Mouse (Mus musculus): ENCODE data around the gene Usp11. TPM values are rescaled to one million over a fixed set of nuclear protein-coding genes. Genes with fewer than 3 reads are reported as not detected.
A peak's percentile ranks its signal among the peaks of the same experiment; 100 is the strongest.
"Not testable (repeated sequence)": the region's sequence is repeated elsewhere in the genome, so short reads cannot be mapped to it uniquely, and the experiment has no call there.

Usp11 gene
- total RNA-seq, 2 experiments from 2014 or later: 114 to 122 TPM

DNA sequence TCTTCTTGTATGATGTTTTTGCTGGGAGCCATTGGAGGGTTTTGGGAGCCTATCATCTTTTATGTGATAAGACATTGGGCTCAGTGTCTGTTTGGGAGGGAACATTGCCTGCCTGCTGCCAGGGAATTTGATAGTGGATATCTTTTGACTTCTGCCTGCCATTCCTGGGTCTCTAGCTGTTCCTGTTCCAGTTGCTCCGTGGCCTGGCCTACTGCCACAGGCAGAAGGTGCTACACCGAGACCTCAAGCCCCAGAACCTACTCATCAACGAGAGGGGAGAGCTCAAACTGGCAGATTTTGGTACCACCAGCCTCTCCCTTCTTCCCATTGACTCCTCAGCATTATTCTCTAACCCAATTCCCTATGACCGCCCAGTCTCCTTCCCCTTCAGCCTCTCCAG, 7.9 kb upstream of the Usp11 start:
- DNase-seq (ENCODE audit: low spot score in 2 of 2): no peak
- TF ChIP-seq CTCF (conservative IDR thresholded peaks at IDR 0.05): no peak
- Histone ChIP-seq H3K4me3 (no peak overlapping the region), H3K27ac (no peak overlapping the region)

GRCm38 (mm10) chrX:20704295-20705082, 783 bp downstream of the Usp11 start:
- H3K27ac ChIP-seq: peak overlapping the region; percentile 91
- TF ChIP-seq CTCF (conservative IDR thresholded peaks at IDR 0.05): no peak
- H3K4me3 ChIP-seq: peak overlapping the region; percentile 69
- DNase-seq (ENCODE audit: low spot score in 2 of 2): peak; percentile 72 to 80

DNA sequence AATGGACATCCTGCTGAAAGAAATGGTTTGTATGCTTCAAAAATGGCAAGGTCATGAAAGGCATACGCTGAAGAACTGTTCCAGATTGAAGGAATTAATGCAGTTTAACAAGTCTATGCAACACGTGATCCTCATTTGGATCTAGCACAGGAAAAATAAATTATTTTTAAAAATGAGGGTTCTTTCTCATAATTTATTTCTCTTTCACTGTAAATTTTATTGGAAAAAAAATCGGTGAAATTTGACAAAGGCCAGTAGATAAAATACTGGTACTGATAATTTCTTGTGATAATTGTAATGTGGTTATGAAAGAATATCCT, 1.3 kb downstream of the Usp11 start:
- H3K4me3 ChIP-seq: peak overlapping the region; percentile 69
- H3K27ac ChIP-seq: peak overlapping the region; percentile 91
- no peak for TF ChIP-seq CTCF (conservative IDR thresholded peaks at IDR 0.05)
- no peak for DNase-seq (ENCODE audit: low spot score in 2 of 2)

DNA sequence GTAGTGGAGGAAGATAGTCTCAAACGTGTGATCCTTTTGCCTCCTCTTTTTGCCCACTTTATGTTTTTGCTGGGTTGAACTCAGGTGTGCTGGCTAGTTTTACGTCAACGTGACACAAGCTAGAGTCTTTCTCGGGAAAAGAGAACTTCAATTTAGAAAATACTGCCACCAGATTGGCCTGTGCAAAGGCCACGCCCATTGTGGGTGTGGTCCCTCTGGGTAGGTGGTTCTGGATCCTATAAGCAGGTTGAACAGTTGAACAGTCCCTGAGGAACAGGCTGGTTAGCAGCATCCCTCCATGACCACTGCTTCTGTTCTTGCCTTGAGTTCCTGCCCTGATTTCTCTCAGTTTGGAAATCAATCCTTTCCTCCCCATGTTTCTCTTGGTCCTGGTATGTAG, 25.0 kb downstream of the Usp11 start:
- H3K4me3 ChIP-seq: no peak overlapping the region

DNA sequence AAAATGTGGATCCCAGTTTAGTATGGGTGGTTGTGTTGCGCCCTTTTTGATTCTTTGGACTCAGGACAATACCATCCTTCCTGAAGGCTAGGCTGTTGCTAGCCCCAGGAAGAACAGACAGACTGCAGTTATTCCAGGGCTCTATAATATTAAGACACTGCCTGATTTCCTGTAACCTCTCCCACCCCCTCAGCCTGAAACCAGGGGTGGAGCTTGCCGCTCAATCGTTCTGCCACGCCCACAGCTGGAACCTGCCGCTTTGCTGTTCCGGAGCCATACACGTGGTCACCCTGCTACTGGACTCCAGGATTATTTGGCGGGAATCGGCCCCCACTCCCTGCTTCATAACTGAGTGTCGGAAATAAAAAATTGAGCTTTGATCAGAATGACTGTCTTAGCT, 26.3 kb downstream of the Usp11 start:
- not testable (repeated sequence) for DNase-seq (ENCODE audit: low spot score in 2 of 2); H3K4me3 ChIP-seq; H3K27ac ChIP-seq

More for the DNA sequence above, 25.0 kb downstream of the Usp11 start:
- no peak overlapping the region for H3K27ac ChIP-seq
- no peak for TF ChIP-seq CTCF (conservative IDR thresholded peaks at IDR 0.05)
- no peak for DNase-seq (ENCODE audit: low spot score in 2 of 2)

GRCm38 (mm10) chrX:20736479-20736878, 32.8 kb downstream of the Usp11 start:
- DNase-seq (ENCODE audit: low spot score in 2 of 2): peak; percentile 11 to 18

DNA sequence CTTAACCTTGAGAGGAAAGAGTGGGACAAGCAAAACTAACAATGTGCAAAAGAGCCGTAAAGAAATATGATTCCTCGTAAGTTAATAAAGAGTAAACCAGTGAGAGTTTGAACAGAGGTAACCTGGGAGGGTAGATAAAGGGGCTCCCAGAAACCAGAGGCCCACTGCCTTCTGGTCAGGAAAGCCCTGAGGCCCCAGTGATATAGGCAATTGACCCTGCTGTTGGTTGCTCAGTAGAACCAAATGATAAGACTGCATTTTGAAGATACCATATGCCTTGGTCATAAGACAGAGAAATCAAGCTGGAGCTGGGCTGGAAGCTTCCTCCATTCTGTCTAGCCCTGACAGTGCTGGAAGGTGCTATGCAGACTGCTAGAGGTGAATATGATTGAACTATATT, 45.1 kb downstream of the Usp11 start:
- DNase-seq (ENCODE audit: low spot score in 2 of 2): no peak
- Histone ChIP-seq H3K27ac (no peak overlapping the region), H3K4me3 (no peak overlapping the region)
- TF ChIP-seq CTCF (conservative IDR thresholded peaks at IDR 0.05): no peak

More at GRCm38 (mm10) chrX:20736479-20736878, 32.8 kb downstream of the Usp11 start:
- TF ChIP-seq CTCF (conservative IDR thresholded peaks at IDR 0.05): no peak
- H3K27ac ChIP-seq: no peak overlapping the region
- no peak overlapping the region for H3K4me3 ChIP-seq

DNA sequence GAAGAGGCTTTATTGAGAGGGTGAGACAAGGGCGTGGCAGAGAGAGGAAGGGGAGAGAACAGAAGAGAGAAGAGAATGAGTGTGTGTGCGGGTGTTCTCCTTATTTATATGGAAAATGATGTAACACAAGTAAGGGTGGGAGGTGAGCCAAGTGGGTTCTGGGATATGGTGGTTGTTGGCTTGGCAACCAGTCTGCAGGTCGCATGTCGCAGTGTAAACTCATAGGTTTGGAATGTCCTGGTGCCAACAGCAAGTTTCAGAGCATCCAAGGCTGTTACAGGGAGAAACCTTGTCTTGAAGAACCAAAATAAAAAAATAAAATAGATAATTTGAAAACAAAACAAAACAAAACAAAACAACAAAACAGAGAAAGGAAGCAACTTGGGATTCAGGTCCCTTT, 57.5 kb downstream of the Usp11 start:
- Histone ChIP-seq H3K27ac (no peak overlapping the region), H3K4me3 (no peak overlapping the region)
- no peak for TF ChIP-seq CTCF (conservative IDR thresholded peaks at IDR 0.05)
- DNase-seq (ENCODE audit: low spot score in 2 of 2): no peak

Other genes starting within 250 kb of the Usp11 start
- gene Rgn, start 154.1 kb upstream of the Usp11 start, total RNA-seq (2021): under 1 TPM; 0.22 to 0.54 TPM
- gene Rbm10, start 86.4 kb upstream of the Usp11 start, total RNA-seq (2021): 10 to 100 TPM; 51.2 to 52.5 TPM
- gene Ndufb11, start 86.3 kb upstream of the Usp11 start, total RNA-seq (2021): 100 to 1,000 TPM; 151 to 152 TPM
- gene Uba1, start 45.6 kb upstream of the Usp11 start, total RNA-seq (2021): 100 to 1,000 TPM; 345 to 375 TPM
- gene Cdk16, start 16.0 kb upstream of the Usp11 start, total RNA-seq (2021): 100 to 1,000 TPM; 195 to 200 TPM
- 100 to 1,000 TPM; 180 to 199 TPM for gene Araf, start 93.9 kb downstream of the Usp11 start, total RNA-seq (2021)
- gene Timp1, start 166.3 kb downstream of the Usp11 start, total RNA-seq (2021): not detected
- 100 to 1,000 TPM; 453 to 456 TPM for gene Syn1, start 217.1 kb downstream of the Usp11 start, total RNA-seq (2021)
- gene Cfp, start 227.6 kb downstream of the Usp11 start, total RNA-seq (2021): 10 to 100 TPM; 12.6 to 20.6 TPM
- gene Elk1, start 246.7 kb downstream of the Usp11 start, total RNA-seq (2021): 10 to 100 TPM; 84.6 to 91.5 TPM